Mouse (Mus musculus) kidney, adult 9 months (tissue): Measurements from ENCODE around the gene Galnt11.

Experiments used
- DNase-seq: peaks from one replicate; pipeline ENCODE4 v3.0.0; 2022

The Galnt11 gene

DNA sequence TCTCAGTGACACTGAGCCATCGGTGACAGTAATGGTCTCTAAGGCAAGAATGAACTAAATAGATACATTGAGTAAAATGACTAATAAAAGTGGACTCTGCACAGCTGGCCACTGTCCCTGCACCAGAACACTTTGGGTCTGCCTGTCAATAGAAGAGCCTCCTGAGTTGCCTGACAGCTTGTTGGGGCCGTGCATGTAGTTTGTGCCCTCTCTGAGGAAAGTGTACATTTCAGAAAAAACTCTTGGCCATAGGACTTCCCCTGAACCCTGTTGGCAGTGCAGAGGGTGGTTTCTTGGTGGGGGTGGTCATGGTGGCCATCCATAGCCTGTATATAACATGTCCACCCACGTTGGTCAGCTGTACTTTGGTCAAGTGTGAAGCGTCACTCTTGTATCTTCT lies 32.8 kb downstream of the Galnt11 start:
- DNase-seq, result peak; percentile 22

- DNase-seq, result no peak
Observed at GRCm38 (mm10) chr5:25256686-25257085, 35.0 kb downstream of the Galnt11 start.

- DNase-seq, result peak; percentile 71
Observed at GRCm38 (mm10) chr5:25261452-25261851, 39.7 kb downstream of the Galnt11 start.

DNA sequence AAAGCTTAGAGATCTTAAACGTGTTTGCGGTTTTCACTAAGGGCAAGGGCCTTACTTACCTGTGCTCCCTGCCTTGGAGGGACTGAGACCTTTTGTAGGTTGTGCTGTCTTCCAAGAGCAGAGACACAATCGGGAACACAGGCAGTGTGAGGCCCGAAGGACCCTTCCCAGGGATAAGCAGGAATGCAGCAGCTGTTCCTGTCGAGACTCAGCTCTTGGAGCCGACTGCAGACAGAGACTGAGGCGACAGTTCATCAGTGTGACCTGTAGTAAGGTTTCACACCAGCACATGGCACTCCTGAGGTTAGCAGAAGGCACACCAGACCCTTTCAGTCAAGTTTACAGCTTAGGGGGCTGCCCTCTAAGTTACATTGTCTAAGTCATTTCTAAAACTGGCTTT lies 40.6 kb downstream of the Galnt11 start:
- no peak for DNase-seq

DNA sequence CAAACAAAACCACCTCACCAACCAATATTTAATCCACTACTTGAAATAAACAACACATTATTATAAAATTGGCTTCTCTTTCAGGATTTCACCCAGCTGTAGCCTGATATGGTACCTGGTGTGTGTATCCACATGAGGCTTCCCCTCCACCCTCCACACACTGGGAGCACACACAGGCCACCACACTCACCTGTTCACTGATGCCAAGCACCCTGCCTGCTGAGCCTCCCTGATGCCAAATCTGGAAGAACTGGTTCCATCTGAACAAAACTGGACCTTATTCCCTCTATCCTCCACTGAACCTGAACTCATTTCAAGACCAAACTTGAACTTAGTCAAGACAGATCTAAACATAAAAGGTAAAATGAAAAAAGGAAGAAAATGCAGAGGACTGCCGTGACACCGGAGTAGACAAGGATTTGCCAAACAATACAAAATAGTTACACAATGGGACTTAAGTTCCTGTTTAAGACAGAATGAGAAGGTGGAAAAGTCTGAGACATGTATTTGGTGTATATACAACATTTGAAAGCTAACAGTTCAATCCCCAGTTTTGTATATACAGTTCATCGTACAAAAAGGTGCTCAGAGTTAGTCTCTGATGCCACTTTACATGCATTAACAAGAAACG lies 46.7 kb downstream of the Galnt11 start:
- DNase-seq, result no peak

- DNase-seq, result no peak
Observed at GRCm38 (mm10) chr5:25275629-25276028, 53.9 kb downstream of the Galnt11 start.

DNA sequence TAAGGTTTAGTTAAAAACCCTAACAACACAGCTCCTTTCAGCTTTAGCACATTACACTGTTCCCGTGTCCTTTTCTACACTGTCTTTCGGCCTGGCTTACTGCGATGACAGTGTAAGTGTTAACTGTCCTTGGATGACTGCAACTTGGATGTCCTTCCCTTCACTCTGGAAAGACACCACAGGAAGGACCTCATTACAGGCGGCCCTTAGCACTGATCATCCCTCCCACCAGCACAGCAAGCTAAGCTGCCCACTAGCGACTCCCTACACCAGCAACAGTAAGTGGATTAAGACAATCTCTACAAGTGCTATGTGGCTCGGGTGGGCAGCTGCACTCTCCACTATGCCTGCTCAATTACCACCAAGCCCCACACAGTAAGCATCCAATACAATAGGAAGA lies 54.7 kb downstream of the Galnt11 start:
- DNase-seq, result no peak

DNA sequence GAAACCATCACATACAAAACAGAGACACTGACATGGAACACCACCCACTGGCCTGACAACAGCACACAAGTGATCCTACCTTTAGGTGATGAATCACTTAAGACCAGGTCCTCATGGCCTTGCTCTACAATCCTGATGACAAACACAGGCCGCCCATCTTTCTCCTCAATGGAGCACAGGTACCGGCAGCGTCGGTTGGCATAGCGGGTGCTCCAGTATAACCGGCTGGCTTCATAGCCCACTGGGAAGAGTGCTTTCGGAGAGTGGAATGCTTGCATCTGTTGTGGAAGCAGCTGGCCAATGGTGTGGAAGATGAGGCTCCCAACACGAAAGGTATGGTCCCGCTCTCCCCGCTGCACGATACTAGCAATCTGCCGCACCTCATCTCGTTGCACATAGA lies 62.3 kb downstream of the Galnt11 start:
- no peak for DNase-seq

DNA sequence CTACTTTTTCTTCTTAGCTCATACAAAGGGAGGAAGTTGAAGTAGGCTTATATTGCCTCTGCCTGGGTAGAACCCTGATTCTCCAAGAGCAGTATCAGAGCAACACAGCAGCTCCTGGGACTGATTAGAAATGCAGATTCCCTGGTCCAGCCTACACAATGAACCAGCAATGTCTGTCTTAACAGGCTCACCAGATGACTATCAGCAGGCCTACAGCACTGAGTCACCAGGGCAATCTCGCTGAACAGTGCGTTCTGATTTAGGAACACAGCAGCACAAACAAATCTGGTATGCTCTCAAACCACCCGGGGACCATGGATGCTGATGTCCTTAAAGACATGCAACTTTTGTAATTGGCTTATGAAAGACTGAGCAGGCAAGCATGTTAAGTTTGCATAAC lies 75.1 kb downstream of the Galnt11 start:
- no peak for DNase-seq

- no peak for DNase-seq
Observed at GRCm38 (mm10) chr5:25310226-25310625, 88.5 kb downstream of the Galnt11 start.

- peak; percentile 8 for DNase-seq
Observed at GRCm38 (mm10) chr5:25313881-25314280, 92.2 kb downstream of the Galnt11 start.
